Comparison of ENCODE assay signal across 18 mouse cellular contexts in genomic region chr13:107064263-107064662, GRCm38 (mm10). TPM values are rescaled to one million over a fixed set of nuclear protein-coding genes. Genes with fewer than 3 reads are reported as not detected.
A peak's percentile ranks its signal among the peaks of the same experiment; 100 is the strongest.
DNase-seq lines count a peak whose midpoint lies in the region; ATAC-seq and TF ChIP-seq lines count a peak whose summit lies in the region.
"Had no signal": no experiment of that assay in that cellular context is flagged by ENCODE, and none has a peak within 500 bp of the region (broad histone marks: within the 10 kb centered on the region; RNA-seq: fewer than 3 reads in every experiment).

No protein-coding gene starts in this region.

- no peak for ATAC-seq in hindbrain, embryonic 13.5 days (ENCODE audit: low FRiP score)
- ATAC-seq in hindbrain, embryonic 14.5 days (ENCODE audit: low FRiP score), result no peak
- ATAC-seq in liver, embryonic 12.5 days, result peak; percentile 56

- TF ChIP-seq POLR2A in MEL (IDR thresholded peaks at IDR 0.05; ENCODE audit: control insufficient read depth in 1 of 2, insufficient read depth in 1 of 2, low read depth in 1 of 2, low read length in 2 of 2, poor library complexity in 1 of 2), result no peak

- no peak overlapping the region for H3K9ac ChIP-seq in hindbrain, embryonic 13.5 days
- H3K9ac ChIP-seq in hindbrain, embryonic 14.5 days, result no peak overlapping the region
- H3K9ac ChIP-seq in MEL (ENCODE audit: control insufficient read depth, low read depth, low read length, poor library complexity, severe bottlenecking), result 0 out of 2 replicates have a peak overlapping the region, but pooled peaks have one; percentile 32
- H3K9ac ChIP-seq in liver, embryonic 12.5 days, result peak overlapping the region; percentile 83
- H3K9ac ChIP-seq: kidney, embryonic 15.5 days; lung, embryonic 14.5 days; midbrain, embryonic 13.5 days; neural tube, embryonic 15.5 days had no signal

- no peak overlapping the region for H3K4me3 ChIP-seq in hindbrain, embryonic 13.5 days
- no peak overlapping the region for H3K4me3 ChIP-seq in hindbrain, embryonic 14.5 days (replicated peaks; ENCODE audit: low read length)
- no peak overlapping the region for H3K4me3 ChIP-seq in MEL (ENCODE audit: control insufficient read depth in 1 of 2, insufficient read depth in 1 of 2, low read depth in 2 of 2, low read length in 2 of 2)
- H3K4me3 ChIP-seq in liver, embryonic 12.5 days, result peak overlapping the region; percentile 64
- H3K4me3 ChIP-seq: gastrocnemius, adult 2 months; kidney, embryonic 15.5 days; midbrain, embryonic 13.5 days; myocyte; neural tube, embryonic 15.5 days had no signal

- H3K4me2 ChIP-seq in hindbrain, embryonic 13.5 days, result no peak overlapping the region
- H3K4me2 ChIP-seq in hindbrain, embryonic 14.5 days (replicated peaks), result no peak overlapping the region
- peak overlapping the region; percentile 72 for H3K4me2 ChIP-seq in liver, embryonic 12.5 days
- H3K4me2 ChIP-seq: kidney, embryonic 15.5 days; lung, embryonic 14.5 days; midbrain, embryonic 13.5 days; neural tube, embryonic 15.5 days had no signal

- no peaks in the 10 kb centered on the region for H3K9me3 ChIP-seq in hindbrain, embryonic 13.5 days
- 0 out of 2 replicates have a peak, but pooled peaks cover 3% of the 10 kb centered on the region for H3K9me3 ChIP-seq in hindbrain, embryonic 14.5 days (ENCODE audit: control insufficient read depth, low read length)
- no peaks in the 10 kb centered on the region for H3K9me3 ChIP-seq in MEL (replicated peaks; ENCODE audit: insufficient read depth, low read length)
- no peaks in the 10 kb centered on the region for H3K9me3 ChIP-seq in liver, embryonic 12.5 days (replicated peaks)
- H3K9me3 ChIP-seq: kidney, embryonic 15.5 days; midbrain, embryonic 13.5 days; neural tube, embryonic 15.5 days had no signal

- no peak for TF ChIP-seq RAD21 in MEL (IDR thresholded peaks at IDR 0.05; ENCODE audit: low read depth, low read length)

- no peak for TF ChIP-seq EP300 in MEL (IDR thresholded peaks at IDR 0.05; ENCODE audit: low read depth in 1 of 2, low read length in 2 of 2)

- H3K4me1 ChIP-seq in hindbrain, embryonic 13.5 days (replicated peaks), result peaks cover 3% of the 10 kb centered on the region; the same call in 1 of the 2 replicates
- H3K4me1 ChIP-seq in hindbrain, embryonic 14.5 days (replicated peaks; ENCODE audit: control insufficient read depth, insufficient read depth, low read length), result no peaks in the 10 kb centered on the region
- H3K4me1 ChIP-seq in MEL (ENCODE audit: control insufficient read depth in 1 of 2, insufficient read depth in 2 of 2, low read length in 2 of 2), result peaks cover 16 to 37% of the 10 kb centered on the region in 2 experiments
- H3K4me1 ChIP-seq in liver, embryonic 12.5 days, result peaks cover 66% of the 10 kb centered on the region
- H3K4me1 ChIP-seq: kidney, embryonic 15.5 days; neural tube, embryonic 15.5 days had no signal

- WGBS in hindbrain, embryonic 13.5 days, result 82% methylated on average over 2 of the region's 2 CpGs
- 90% methylated on average over 2 of the region's 2 CpGs for WGBS in hindbrain, embryonic 14.5 days
- 45% methylated on average over 2 of the region's 2 CpGs for WGBS in liver, embryonic 12.5 days (ENCODE audit: insufficient replicate concordance)

- no peaks in the 10 kb centered on the region for H3K36me3 ChIP-seq in hindbrain, embryonic 13.5 days
- no peaks in the 10 kb centered on the region for H3K36me3 ChIP-seq in hindbrain, embryonic 14.5 days (replicated peaks; ENCODE audit: control insufficient read depth, insufficient read depth)
- H3K36me3 ChIP-seq in MEL (ENCODE audit: control insufficient read depth in 1 of 2, insufficient read depth in 2 of 2, low read length in 2 of 2), result peaks cover 0 to 34% of the 10 kb centered on the region in 2 experiments; a peak in 2 of 4 replicates
- no peaks in the 10 kb centered on the region for H3K36me3 ChIP-seq in liver, embryonic 12.5 days
- H3K36me3 ChIP-seq: kidney, embryonic 15.5 days; midbrain, embryonic 13.5 days; neural tube, embryonic 15.5 days had no signal

- peak overlapping the region; percentile 62; the same call in 1 of the 2 replicates for H3K27ac ChIP-seq in hindbrain, embryonic 13.5 days
- H3K27ac ChIP-seq in hindbrain, embryonic 14.5 days, result no peak overlapping the region
- peak overlapping the region; percentile 95 for H3K27ac ChIP-seq in MEL (ENCODE audit: control insufficient read depth, low read depth, low read length)
- H3K27ac ChIP-seq in liver, embryonic 12.5 days, result peak overlapping the region; percentile 99
- H3K27ac ChIP-seq: gastrocnemius, adult 2 months; kidney, embryonic 15.5 days; neural tube, embryonic 15.5 days had no signal

- no peak for DNase-seq in hindbrain, embryonic 14.5 days (ENCODE audit: low spot score)
- peak; percentile 30 for DNase-seq in MEL (ENCODE audit: low read depth, low spot score)
- DNase-seq in c-Kit-positive CD71-positive TER-119-positive erythroid progenitor cells, embryonic 14.5 days (ENCODE audit: low spot score), result peak; percentile 28
- DNase-seq in cerebellum, postnatal 25 days, result no peak
- DNase-seq in adrenal gland, adult 8-10 months, result no peak
- DNase-seq: cerebellum, postnatal 14 days; gastrocnemius, adult 2 months; heart, postnatal 14 days; lung, embryonic 14.5 days; lung, postnatal 4 days; retina, postnatal 1 day; thymus, postnatal 25 days had no signal

- no peak for TF ChIP-seq CTCF in MEL (IDR thresholded peaks at IDR 0.05 in 2 of 3, conservative IDR thresholded peaks at IDR 0.05 in 1 of 3; ENCODE audit: control insufficient read depth in 1 of 3, insufficient read depth in 1 of 3, low read depth in 2 of 3, low read length in 3 of 3, poor library complexity in 1 of 3, severe bottlenecking in 1 of 3)

- no peaks in the 10 kb centered on the region for H3K79me2 ChIP-seq in MEL (ENCODE audit: control insufficient read depth, insufficient read depth, low read length, poor library complexity)

- no peaks in the 10 kb centered on the region for H3K27me3 ChIP-seq in hindbrain, embryonic 13.5 days
- no peaks in the 10 kb centered on the region for H3K27me3 ChIP-seq in hindbrain, embryonic 14.5 days (ENCODE audit: control insufficient read depth, insufficient read depth, low read length)
- H3K27me3 ChIP-seq in MEL (ENCODE audit: control insufficient read depth in 1 of 2, insufficient read depth in 2 of 2, low read length in 2 of 2), result no peaks in the 10 kb centered on the region
- no peaks in the 10 kb centered on the region for H3K27me3 ChIP-seq in liver, embryonic 12.5 days (replicated peaks)
- H3K27me3 ChIP-seq: kidney, embryonic 15.5 days; midbrain, embryonic 13.5 days; neural tube, embryonic 15.5 days had no signal

TF ChIP-seq in MEL, 35 proteins besides CTCF, POLR2A, EP300 and RAD21:
- no peak for TF ChIP-seq ZKSCAN1 (IDR thresholded peaks at IDR 0.05; ENCODE audit: low read depth, low read length)
- no peak for TF ChIP-seq ELF1 (IDR thresholded peaks at IDR 0.05; ENCODE audit: low read depth, low read length)
- no peak for TF ChIP-seq MXI1 (IDR thresholded peaks at IDR 0.05; ENCODE audit: low read depth, low read length)
- no peak for TF ChIP-seq ZMIZ1 (IDR thresholded peaks at IDR 0.05; ENCODE audit: low read depth, low read length)
- TF ChIP-seq ZC3H11A (IDR thresholded peaks at IDR 0.05; ENCODE audit: low read depth, low read length), result no peak
- TF ChIP-seq JUND (IDR thresholded peaks at IDR 0.05; ENCODE audit: low read depth, low read length), result no peak
- no peak for TF ChIP-seq MAFK (IDR thresholded peaks at IDR 0.05; ENCODE audit: borderline replicate concordance, low read depth, low read length)
- no peak for TF ChIP-seq E2F4 (IDR thresholded peaks at IDR 0.05; ENCODE audit: borderline replicate concordance, low read depth, low read length)
- TF ChIP-seq CHD2 (IDR thresholded peaks at IDR 0.05; ENCODE audit: low read length), result no peak

RNA-seq across cellular contexts. Expression of gene Kif2a, which starts 42.3 kb away (rescaled TPM):
- polyA plus RNA-seq in hindbrain, embryonic 13.5 days (2015; fragmentation: Nextera tagmentation; extraction: Ambion mirVana), result 42.5 and 45.9 TPM in 2 replicates
- polyA plus RNA-seq in hindbrain, embryonic 14.5 days (2014; fragmentation: Nextera tagmentation; extraction: Ambion mirVana), result 54.9 and 68.9 TPM in 2 replicates
- 18.0 and 31.8 TPM in 2 replicates for total RNA-seq in MEL (2012; rRNA removed)
- 100 to 1,000 TPM; 135 to 310 TPM for polyA plus RNA-seq in MEL (2012; ENCODE audit: insufficient read depth in 1 of 2, insufficient read length in 2 of 2, low read depth in 1 of 2, low replicate concordance in 2 of 2, missing spikeins in 1 of 2)
- 30.0 and 36.8 TPM in 2 replicates for polyA plus RNA-seq in liver, embryonic 12.5 days (2016; fragmentation: Nextera tagmentation; extraction: Ambion mirVana)
- total RNA-seq in adrenal gland, adult 8-10 months (2022), result 10 to 100 TPM; 35.1 to 62.0 (median 52.1) TPM

Comparison
In these comparisons a context has a peak if more than half of its experiments do, and no peak if none do; other contexts are left out.
1. H3K9ac ChIP-seq: peak in MEL (single experiment) and liver, embryonic 12.5 days (single experiment); none in hindbrain, embryonic 13.5 days (single experiment) and hindbrain, embryonic 14.5 days (single experiment).
2. DNase-seq: peak in MEL (single experiment) and c-Kit-positive CD71-positive TER-119-positive erythroid progenitor cells, embryonic 14.5 days (single experiment); none in hindbrain, embryonic 14.5 days (single experiment), cerebellum, postnatal 25 days (0 of 2) and adrenal gland, adult 8-10 months (single experiment).